Mouse (Mus musculus): Measurements from ENCODE around the gene Disp2.

Gene Disp2

GRCm38 (mm10) chr2:118779504-118780480 is at the start of gene Disp2:
Gene Disp2, plus strand, starts transcription at chr2:118779719.
- DNase-seq (ENCODE audit: low spot score), result peak; percentile 76

- DNase-seq (ENCODE audit: low spot score), result no peak
Observed at GRCm38 (mm10) chr2:118729816-118730621, 49.5 kb upstream of the Disp2 start.

- DNase-seq (ENCODE audit: low spot score), result no peak
Observed at GRCm38 (mm10) chr2:118730622-118730915, 49.0 kb upstream of the Disp2 start.

GRCm38 (mm10) chr2:118731981-118732380 is 47.5 kb upstream of the Disp2 start:
- DNase-seq (ENCODE audit: low spot score), result no peak

- no peak for DNase-seq (ENCODE audit: low spot score)
Observed at GRCm38 (mm10) chr2:118733341-118733740, 46.2 kb upstream of the Disp2 start.

- DNase-seq (ENCODE audit: low spot score), result no peak
Observed at GRCm38 (mm10) chr2:118740341-118740740, 39.2 kb upstream of the Disp2 start.

GRCm38 (mm10) chr2:118741183-118741582 is 38.3 kb upstream of the Disp2 start:
- DNase-seq (ENCODE audit: low spot score), result no peak

GRCm38 (mm10) chr2:118743261-118743943 is 36.1 kb upstream of the Disp2 start:
- no peak for DNase-seq (ENCODE audit: low spot score)

- DNase-seq (ENCODE audit: low spot score), result no peak
Observed at GRCm38 (mm10) chr2:118744621-118745020, 34.9 kb upstream of the Disp2 start.

GRCm38 (mm10) chr2:118745232-118745884 is 34.2 kb upstream of the Disp2 start, which contains the start of gene Inafm2:
Gene Inafm2, plus strand, starts transcription at chr2:118745758.
- peak; percentile 58 for DNase-seq (ENCODE audit: low spot score)

GRCm38 (mm10) chr2:118745915-118746901 is 33.3 kb upstream of the Disp2 start:
- no peak for DNase-seq (ENCODE audit: low spot score)

GRCm38 (mm10) chr2:118747301-118747960 is 32.1 kb upstream of the Disp2 start:
- DNase-seq (ENCODE audit: low spot score), result no peak

GRCm38 (mm10) chr2:118749341-118749884 is 30.1 kb upstream of the Disp2 start:
- no peak for DNase-seq (ENCODE audit: low spot score)

- DNase-seq (ENCODE audit: low spot score), result no peak
Observed at GRCm38 (mm10) chr2:118750476-118750875, 29.0 kb upstream of the Disp2 start.

GRCm38 (mm10) chr2:118751896-118752791 is 27.4 kb upstream of the Disp2 start:
- no peak for DNase-seq (ENCODE audit: low spot score)

GRCm38 (mm10) chr2:118752792-118753108 is 26.8 kb upstream of the Disp2 start:
- DNase-seq (ENCODE audit: low spot score), result no peak

- no peak for DNase-seq (ENCODE audit: low spot score)
Observed at GRCm38 (mm10) chr2:118754143-118754542, 25.4 kb upstream of the Disp2 start.

- no peak for DNase-seq (ENCODE audit: low spot score)
Observed at GRCm38 (mm10) chr2:118755407-118755806, 24.1 kb upstream of the Disp2 start.

GRCm38 (mm10) chr2:118756103-118756502 is 23.4 kb upstream of the Disp2 start:
- DNase-seq (ENCODE audit: low spot score), result no peak

All from urinary bladder, postnatal 10 days (tissue).